Comparison of ENCODE assay signal across 29 mouse cellular contexts in genomic region chr3:16105080-16105479, GRCm38 (mm10).
DNase-seq lines count a peak whose midpoint lies in the region; ATAC-seq and TF ChIP-seq lines count a peak whose summit lies in the region.
"Had no signal": no experiment of that assay in that cellular context is flagged by ENCODE, and none has a peak within 500 bp of the region (broad histone marks: within the 10 kb centered on the region; RNA-seq: fewer than 3 reads in every experiment).

No protein-coding gene starts in this region.

- no peaks in the 10 kb centered on the region for H3K9me3 ChIP-seq in forebrain, embryonic 11.5 days (ENCODE audit: control insufficient read depth, low read length)
- H3K9me3 ChIP-seq in forebrain, embryonic 16.5 days (ENCODE audit: control insufficient read depth, low read length), result no peaks in the 10 kb centered on the region
- no peaks in the 10 kb centered on the region for H3K9me3 ChIP-seq in lung, embryonic 14.5 days (ENCODE audit: low read depth, low read length)
- H3K9me3 ChIP-seq: heart, embryonic 12.5 days; hindbrain, embryonic 13.5 days; limb, embryonic 13.5 days; liver, embryonic 12.5 days; megakaryocyte, embryonic 14.5 days; stomach, embryonic 15.5 days had no signal

- H3K4me3 ChIP-seq in forebrain, embryonic 11.5 days (ENCODE audit: low read depth, low read length), result no peak overlapping the region
- H3K4me3 ChIP-seq in forebrain, embryonic 16.5 days (replicated peaks; ENCODE audit: low read length), result no peak overlapping the region
- H3K4me3 ChIP-seq in lung, embryonic 14.5 days (ENCODE audit: low read depth, low read length), result no peak overlapping the region
- H3K4me3 ChIP-seq: heart, embryonic 12.5 days; hindbrain, embryonic 13.5 days; limb, embryonic 13.5 days; liver, embryonic 12.5 days; megakaryocyte, embryonic 14.5 days; stomach, embryonic 15.5 days had no signal

- no peak overlapping the region for H3K4me2 ChIP-seq in forebrain, embryonic 11.5 days (ENCODE audit: low read depth, low read length, severe bottlenecking)
- H3K4me2 ChIP-seq in forebrain, embryonic 16.5 days (ENCODE audit: low read length), result no peak overlapping the region
- no peak overlapping the region for H3K4me2 ChIP-seq in lung, embryonic 14.5 days
- H3K4me2 ChIP-seq: heart, embryonic 12.5 days; hindbrain, embryonic 13.5 days; limb, embryonic 13.5 days; liver, embryonic 12.5 days; stomach, embryonic 15.5 days had no signal

- H3K4me1 ChIP-seq in forebrain, embryonic 11.5 days (replicated peaks; ENCODE audit: control insufficient read depth, insufficient read depth, low read length), result no peaks in the 10 kb centered on the region
- no peaks in the 10 kb centered on the region for H3K4me1 ChIP-seq in forebrain, embryonic 16.5 days (replicated peaks; ENCODE audit: control insufficient read depth, insufficient read depth, low read length)
- H3K4me1 ChIP-seq in lung, embryonic 14.5 days (ENCODE audit: insufficient read depth), result no peaks in the 10 kb centered on the region
- H3K4me1 ChIP-seq: heart, embryonic 12.5 days; hindbrain, embryonic 13.5 days; limb, embryonic 13.5 days; liver, embryonic 12.5 days; megakaryocyte, embryonic 14.5 days; stomach, embryonic 15.5 days had no signal

- TF ChIP-seq POLR2A in brain, embryonic 14.5 days (IDR thresholded peaks at IDR 0.05; ENCODE audit: borderline replicate concordance, extremely low read depth, insufficient read depth, insufficient read length, poor library complexity, severe bottlenecking), result no peak

- no peak overlapping the region for H3K27ac ChIP-seq in forebrain, embryonic 11.5 days (ENCODE audit: low read depth, low read length)
- no peak overlapping the region for H3K27ac ChIP-seq in forebrain, embryonic 16.5 days (ENCODE audit: low read length)
- H3K27ac ChIP-seq in lung, embryonic 14.5 days (ENCODE audit: low read depth), result no peak overlapping the region
- H3K27ac ChIP-seq: hindbrain, embryonic 13.5 days; limb, embryonic 13.5 days; liver, embryonic 12.5 days; stomach, embryonic 15.5 days had no signal

- no peak overlapping the region for H3K9ac ChIP-seq in forebrain, embryonic 11.5 days (ENCODE audit: low read length)
- H3K9ac ChIP-seq in forebrain, embryonic 16.5 days (replicated peaks; ENCODE audit: low read depth, low read length), result no peak overlapping the region
- H3K9ac ChIP-seq in lung, embryonic 14.5 days, result no peak overlapping the region
- H3K9ac ChIP-seq: forebrain, postnatal 0 days; heart, embryonic 12.5 days; hindbrain, embryonic 13.5 days; limb, embryonic 13.5 days; liver, embryonic 12.5 days; stomach, embryonic 15.5 days had no signal

- peak; percentile 19 for TF ChIP-seq CTCF in lung, embryonic 14.5 days (IDR thresholded peaks at IDR 0.05; ENCODE audit: low read depth)
- TF ChIP-seq CTCF in brain, embryonic 14.5 days (IDR thresholded peaks at IDR 0.05; ENCODE audit: borderline replicate concordance, extremely low read depth, insufficient read depth, insufficient read length), result no peak

- 82% methylated on average over 4 of the region's 4 CpGs for WGBS in forebrain, embryonic 11.5 days
- whole genome bisulfite sequencing in forebrain, embryonic 16.5 days, result 79% methylated on average over 4 of the region's 4 CpGs
- 61% methylated on average over 4 of the region's 4 CpGs for WGBS in lung, embryonic 14.5 days

- ATAC-seq in forebrain, embryonic 11.5 days (replicated peaks; ENCODE audit: low FRiP score), result peak; percentile 51; the same call in 1 of the 2 replicates
- no peak for ATAC-seq in forebrain, embryonic 16.5 days
- no peak for ATAC-seq in lung, embryonic 14.5 days (ENCODE audit: insufficient read depth)
- ATAC-seq: forebrain, postnatal 0 days; liver, embryonic 12.5 days; midbrain, embryonic 16.5 days had no signal

- H3K36me3 ChIP-seq in forebrain, embryonic 11.5 days (ENCODE audit: control insufficient read depth, insufficient read depth, low read length), result no peaks in the 10 kb centered on the region
- H3K36me3 ChIP-seq in forebrain, embryonic 16.5 days (ENCODE audit: control insufficient read depth, insufficient read depth), result no peaks in the 10 kb centered on the region
- no peaks in the 10 kb centered on the region for H3K36me3 ChIP-seq in lung, embryonic 14.5 days (ENCODE audit: insufficient read depth)
- H3K36me3 ChIP-seq: heart, embryonic 12.5 days; hindbrain, embryonic 13.5 days; limb, embryonic 13.5 days; liver, embryonic 12.5 days; stomach, embryonic 15.5 days had no signal

- DNase-seq in forebrain, embryonic 11.5 days (ENCODE audit: low spot score), result no peak
- DNase-seq in lung, embryonic 14.5 days, result peak; percentile 7
- no peak for DNase-seq in lung, postnatal 36 days
- DNase-seq in ES-CJ7 (ENCODE audit: low read depth, low spot score), result peak; percentile 26
- peak; percentile 12 for DNase-seq in brain, embryonic 14.5 days (ENCODE audit: low read depth)
- DNase-seq in urinary bladder, postnatal 4 days (ENCODE audit: low spot score in 2 of 2), result no peak
- DNase-seq in left cerebral cortex, adult 9 months (ENCODE audit: low spot score in 2 of 2), result no peak
- DNase-seq: adrenal gland, adult 2 months; cerebellum, adult 8-10 months; forebrain, postnatal 0 days; gastrocnemius, postnatal 14 days; heart, adult 11 months; heart, postnatal 14 days; kidney, adult 8-10 months; kidney, postnatal 25 days; lung, adult 18-20 months; lung, postnatal 14 days; right cerebral cortex, adult 18-20 months; right cerebral cortex, postnatal 4 days; thymus, adult 18-20 months; thymus, postnatal 36 days had no signal

- H3K27me3 ChIP-seq in forebrain, embryonic 11.5 days (ENCODE audit: control insufficient read depth, insufficient read depth, low read length), result no peaks in the 10 kb centered on the region
- no peaks in the 10 kb centered on the region for H3K27me3 ChIP-seq in forebrain, embryonic 16.5 days (replicated peaks; ENCODE audit: control insufficient read depth, insufficient read depth, low read length)
- H3K27me3 ChIP-seq in lung, embryonic 14.5 days (ENCODE audit: insufficient read depth, low read length), result no peaks in the 10 kb centered on the region
- H3K27me3 ChIP-seq: heart, embryonic 12.5 days; hindbrain, embryonic 13.5 days; limb, embryonic 13.5 days; liver, embryonic 12.5 days; megakaryocyte, embryonic 14.5 days; stomach, embryonic 15.5 days had no signal

Comparison
In these comparisons a context has a peak if more than half of its experiments do, and no peak if none do; other contexts are left out.
1. DNase-seq: peak in lung, embryonic 14.5 days (single experiment), ES-CJ7 (single experiment) and brain, embryonic 14.5 days (single experiment); none in forebrain, embryonic 11.5 days (single experiment), lung, postnatal 36 days (single experiment), urinary bladder, postnatal 4 days (0 of 2) and left cerebral cortex, adult 9 months (0 of 2).